Mouse (Mus musculus): Measurements from ENCODE around the gene Rhof.
A peak's percentile ranks its signal among the peaks of the same experiment; 100 is the strongest.
"Not testable (repeated sequence)": the region's sequence is repeated elsewhere in the genome, so short reads cannot be mapped to it uniquely, and the experiment has no call there.

Gene Rhof

DNA sequence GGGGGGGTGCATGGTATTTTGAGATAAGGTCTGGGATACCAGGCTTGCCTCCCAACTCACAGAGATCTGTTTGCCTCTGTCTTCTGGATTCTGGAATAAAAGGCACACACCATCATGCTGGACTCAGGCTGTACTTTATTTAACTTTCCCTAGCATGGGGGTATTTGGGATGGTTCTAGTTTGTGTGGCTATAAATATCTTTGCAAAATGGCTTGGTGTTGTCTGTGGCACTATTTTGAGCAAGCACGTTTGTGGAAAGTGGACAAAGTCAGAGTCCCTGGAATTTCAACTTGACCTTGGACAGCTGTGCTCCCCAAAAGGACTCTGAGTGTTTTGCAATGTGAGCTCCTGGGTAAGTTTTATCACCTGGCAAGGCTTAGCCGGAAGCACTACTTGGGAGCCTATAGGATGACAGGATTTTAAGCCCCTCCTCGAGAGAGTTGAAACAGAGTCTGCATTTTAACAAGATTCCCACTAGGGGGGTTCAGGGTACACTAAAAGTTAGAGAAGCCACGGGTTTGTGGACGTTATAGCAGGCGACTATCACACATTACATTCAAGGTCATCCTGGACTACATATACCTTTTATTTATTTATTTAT lies 65.0 kb downstream of the Rhof start:
- no peak for DNase-seq (ENCODE audit: low spot score)

DNA sequence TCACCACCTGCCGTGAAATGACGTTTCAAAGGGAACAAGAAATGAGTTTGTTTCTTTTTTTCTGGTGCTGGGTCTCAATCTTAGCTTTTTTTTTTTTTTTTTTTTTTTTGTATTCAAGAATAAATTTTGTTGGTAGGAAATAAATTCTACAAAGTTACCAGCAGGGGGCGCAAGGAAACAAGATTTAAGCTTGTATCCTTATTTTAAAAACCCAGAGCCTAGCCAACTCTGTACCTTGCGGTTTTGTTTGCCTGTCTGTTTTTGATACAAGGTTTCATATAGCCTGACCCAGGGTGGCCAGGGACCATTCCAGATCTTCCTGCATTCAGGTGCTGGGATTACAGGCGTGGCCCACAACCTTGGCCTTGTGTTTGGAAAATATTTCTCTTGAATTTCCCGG lies 68.3 kb downstream of the Rhof start:
- peak; percentile 73 for DNase-seq (ENCODE audit: low spot score)

DNA sequence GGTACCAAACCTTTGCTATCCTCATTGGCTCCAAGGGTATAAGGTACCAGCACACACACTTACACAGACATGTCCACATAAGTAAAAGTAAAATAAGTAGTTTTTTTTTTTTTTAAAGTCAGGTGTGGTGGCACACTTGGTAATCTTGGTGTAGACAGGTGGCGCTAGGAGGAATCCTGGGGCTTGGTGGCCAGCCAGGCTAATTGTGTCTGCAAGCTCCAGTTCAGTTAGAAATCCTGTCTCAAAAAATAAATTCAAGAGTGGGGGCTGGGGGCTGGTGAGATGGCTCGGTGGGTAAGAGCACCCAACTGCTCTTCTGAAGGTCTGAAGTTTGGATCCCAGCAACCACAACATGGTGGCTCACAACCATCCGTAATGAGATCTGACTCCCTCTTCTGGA lies 69.4 kb downstream of the Rhof start:
- DNase-seq (ENCODE audit: low spot score), result no peak

DNA sequence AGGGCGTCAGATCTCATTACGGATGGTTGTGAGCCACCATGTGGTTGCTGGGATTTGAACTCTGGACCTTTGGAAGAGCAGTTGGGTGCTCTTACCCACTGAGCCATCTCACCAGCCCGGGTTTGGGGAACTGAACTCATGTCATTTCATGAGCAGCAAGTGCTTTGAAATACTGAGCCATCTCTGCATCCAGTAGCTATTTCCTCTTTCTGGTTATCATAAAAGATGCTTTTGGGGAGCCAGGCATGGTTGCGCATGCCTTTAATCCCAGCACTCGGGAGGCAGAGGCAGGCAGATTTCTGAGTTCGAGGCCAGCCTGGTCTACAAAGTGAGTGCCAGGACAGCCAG lies 71.1 kb downstream of the Rhof start:
- DNase-seq (ENCODE audit: low spot score), result not testable (repeated sequence)

DNA sequence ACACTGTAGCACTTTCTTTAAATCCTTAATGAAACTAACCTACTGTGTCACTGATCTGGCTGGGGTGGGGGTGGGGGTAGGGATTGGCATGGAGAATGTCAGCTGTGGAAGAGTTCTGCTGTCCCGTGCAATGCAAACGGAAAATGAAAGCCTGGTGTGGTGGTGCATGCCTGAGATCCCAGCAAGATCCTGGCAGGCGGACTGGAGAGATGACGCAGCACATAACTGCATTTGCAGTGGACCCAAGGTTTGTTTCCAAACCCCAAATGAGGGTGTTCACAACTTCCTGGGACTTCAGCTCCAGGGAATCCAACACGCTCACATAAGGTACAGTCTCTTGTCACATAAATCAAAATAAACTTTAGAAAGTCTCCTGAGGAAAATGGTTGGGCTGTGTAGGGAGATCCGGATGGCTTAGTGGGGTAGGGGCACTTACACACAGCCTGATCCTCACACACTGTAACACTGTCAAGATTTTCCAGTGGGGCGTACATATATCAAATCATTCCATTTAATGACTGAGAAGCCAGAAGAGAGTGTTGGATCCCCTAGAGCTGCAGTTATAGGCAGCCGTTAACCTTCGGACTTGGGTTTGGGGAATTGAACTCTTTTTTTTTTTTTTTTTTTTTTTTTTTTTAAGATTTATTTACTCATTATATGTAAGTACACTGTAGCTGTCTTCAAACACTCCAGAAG lies 71.6 kb downstream of the Rhof start:
- no peak for DNase-seq (ENCODE audit: low spot score)

DNA sequence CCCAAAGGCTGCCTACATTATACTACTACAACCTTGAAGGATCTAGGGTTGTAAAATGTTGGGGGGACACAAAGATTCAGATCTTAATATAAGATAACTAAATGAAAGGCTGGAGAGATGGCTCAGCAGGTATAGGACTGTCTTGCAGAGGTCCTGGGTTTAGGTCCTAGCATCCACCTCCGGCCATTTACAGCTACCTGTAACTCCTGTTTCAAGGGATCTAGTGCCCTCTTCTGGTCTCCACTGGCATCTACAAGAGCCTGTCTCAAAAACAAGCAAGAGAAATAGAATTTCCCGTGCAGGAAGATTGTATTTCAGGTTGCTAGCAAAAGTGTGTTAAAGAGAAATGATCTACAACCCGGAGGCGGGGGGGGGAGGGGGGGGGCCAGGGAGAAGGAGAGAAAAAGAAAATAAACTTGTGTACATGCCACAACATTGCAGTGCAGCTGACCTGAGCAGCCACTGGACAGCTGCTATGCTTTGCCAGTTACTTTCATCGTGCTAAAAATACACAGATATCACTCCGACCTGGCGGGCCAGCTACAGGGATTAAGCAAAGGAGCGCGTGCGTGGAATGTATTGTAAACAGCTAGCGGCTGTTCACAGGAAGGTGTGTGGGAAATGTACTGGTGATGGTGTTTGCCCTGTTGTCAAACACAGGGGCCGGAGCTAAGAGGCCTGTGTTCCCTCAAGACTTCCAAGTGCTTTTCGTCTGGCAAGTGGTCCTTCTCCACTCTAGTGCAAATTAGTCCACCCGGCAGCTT lies 72.6 kb downstream of the Rhof start:
- no peak for DNase-seq (ENCODE audit: low spot score)

DNA sequence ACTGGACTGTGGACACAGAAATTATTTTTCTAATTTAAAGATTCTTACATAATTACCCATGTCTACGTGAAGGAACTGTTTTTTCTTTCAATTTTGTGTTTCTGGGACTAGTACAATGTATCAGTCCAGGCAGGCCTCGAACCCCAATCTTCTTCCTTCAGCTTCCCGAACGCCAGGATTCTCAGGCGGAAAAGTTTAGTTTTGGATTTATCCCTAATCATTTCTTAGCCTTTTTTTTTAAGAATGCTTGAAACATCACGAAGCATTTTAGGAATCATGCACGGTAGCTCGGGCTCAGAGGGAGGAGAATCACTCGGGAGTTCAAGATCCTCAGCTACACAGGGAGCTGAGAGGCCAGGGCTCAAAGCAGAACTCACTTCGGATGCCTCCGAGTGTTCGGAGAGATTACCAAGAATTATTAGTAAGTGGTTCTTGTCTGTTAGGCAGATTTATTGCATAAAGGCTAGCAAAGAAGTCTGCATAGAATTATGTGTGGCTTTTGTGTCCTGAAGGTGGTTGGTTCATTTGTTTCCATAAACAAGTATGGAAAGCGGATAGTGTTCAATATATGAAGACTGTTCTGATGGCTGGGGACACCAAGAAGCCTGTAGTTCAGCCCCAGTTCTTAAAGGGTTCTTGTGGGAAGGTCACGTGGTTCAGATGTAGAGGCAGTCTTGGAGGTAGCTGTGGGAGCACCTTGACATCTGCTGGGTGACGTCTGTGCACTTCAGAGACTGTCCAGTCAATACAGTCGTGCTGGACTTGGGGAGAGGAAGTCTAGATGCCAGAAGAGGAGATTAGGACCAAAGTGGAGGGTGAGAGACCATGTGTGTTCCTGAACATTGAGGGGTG lies 74.0 kb downstream of the Rhof start:
- DNase-seq (ENCODE audit: low spot score), result no peak

DNA sequence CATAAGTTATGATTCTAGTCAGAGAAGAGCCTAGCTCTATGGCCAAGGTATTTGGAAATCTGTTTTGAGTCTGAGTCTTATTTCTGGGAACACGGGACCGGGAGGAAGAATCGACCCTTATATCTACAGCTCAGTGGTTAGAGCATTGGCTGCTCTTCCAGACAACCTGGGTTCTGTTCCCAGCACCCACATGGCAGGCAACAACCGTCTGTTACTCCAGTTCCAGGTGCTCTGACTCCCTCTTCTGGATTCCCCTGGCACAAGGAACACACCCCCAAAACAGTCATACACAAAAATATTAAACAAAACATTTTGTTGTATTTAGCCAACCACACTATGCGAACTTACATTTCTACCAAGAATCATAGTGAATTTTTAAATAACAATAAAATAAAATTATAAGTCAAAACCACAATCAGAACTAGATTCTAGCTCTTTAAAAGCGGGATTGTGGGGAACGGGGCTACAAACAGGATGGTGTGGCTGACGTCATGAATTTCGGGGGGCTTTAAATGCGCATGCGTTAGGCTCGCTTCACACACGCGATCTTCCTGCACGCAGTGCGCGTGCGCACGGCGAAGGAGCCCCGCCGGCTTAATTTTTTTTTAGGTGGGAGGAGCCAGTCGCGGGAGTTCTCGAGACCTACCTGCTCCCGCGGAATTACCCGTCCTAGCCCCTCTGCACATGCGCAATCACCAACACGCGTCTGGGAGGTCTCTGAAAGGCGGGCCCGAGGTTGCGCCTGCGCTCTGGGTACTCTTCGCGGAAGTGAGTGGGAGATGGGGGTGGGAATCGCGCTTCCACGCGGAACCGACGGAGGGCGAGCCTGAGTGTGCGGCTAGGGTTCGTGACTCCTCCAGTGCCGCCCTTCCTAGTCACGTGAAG lies 74.9 kb downstream of the Rhof start:
- DNase-seq (ENCODE audit: low spot score), result peak; percentile 97
